Mouse (Mus musculus) liver, embryonic 14.5 days (tissue): ENCODE data around the gene 2810408A11Rik.

Experiments
- CTCF ChIP-seq: IDR thresholded peaks from 2 replicates; pipeline ENCODE4 v1.5.1; 2016; ENCODE audit warnings: antibody characterized with exemption, low read depth, control low read depth
- EP300 ChIP-seq: IDR thresholded peaks from 2 replicates; pipeline ENCODE4 v1.6.1; 2016; ENCODE audit warnings: antibody characterized with exemption, low read depth

GRCm38 (mm10) chr11:69919661-69920265, 19.0 kb upstream of the 2810408A11Rik start:
- TF ChIP-seq CTCF (no peak), EP300 (no peak)
